In the genomic region with DNA sequence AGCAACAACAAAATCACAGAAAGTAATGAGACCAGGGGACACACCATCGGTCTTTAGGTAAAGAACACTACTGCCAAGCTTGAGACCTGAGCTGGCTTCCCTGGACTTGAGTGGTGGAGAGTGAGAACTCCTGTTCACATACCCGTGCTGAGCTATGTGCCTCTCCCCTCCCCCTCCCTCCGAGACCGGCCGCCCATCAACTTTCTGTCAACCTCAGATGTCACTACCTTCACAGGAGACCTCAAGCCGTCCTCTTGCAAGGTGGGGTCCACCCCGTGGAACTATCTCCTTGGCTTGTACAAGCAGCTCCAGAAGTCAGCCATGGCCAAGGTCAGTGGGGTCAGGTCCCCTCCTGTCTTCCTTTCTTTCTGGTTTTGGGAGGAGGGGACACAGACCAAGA, we compare ENCODE assay signal across 9 mouse cellular contexts. TPM values are rescaled to one million over a fixed set of nuclear protein-coding genes. Genes with fewer than 3 reads are reported as not detected.
DNase-seq lines count a peak whose midpoint lies in the region; ATAC-seq and TF ChIP-seq lines count a peak whose summit lies in the region.
"Had no signal": no experiment of that assay in that cellular context is flagged by ENCODE, and none has a peak within 500 bp of the region (broad histone marks: within the 10 kb centered on the region; RNA-seq: fewer than 3 reads in every experiment).

No protein-coding gene starts in this region.

- H3K4me2 ChIP-seq in forebrain, embryonic 13.5 days = no peak overlapping the region
- H3K4me2 ChIP-seq in heart, postnatal 0 days (ENCODE audit: low read depth, low read length) = peak overlapping the region; percentile 57
- H3K4me2 ChIP-seq: midbrain, embryonic 11.5 days had no signal

- no peak for TF ChIP-seq CTCF in heart, postnatal 0 days (IDR thresholded peaks at IDR 0.05; ENCODE audit: low read depth)
- TF ChIP-seq CTCF in E14TG2a.4 (conservative IDR thresholded peaks at IDR 0.05; ENCODE audit: low read length) = no peak

- no peaks in the 10 kb centered on the region for H3K27me3 ChIP-seq in forebrain, embryonic 10.5 days (ENCODE audit: poor library complexity, severe bottlenecking)
- H3K27me3 ChIP-seq in forebrain, embryonic 13.5 days = no peaks in the 10 kb centered on the region; the same call in 1 of the 2 replicates
- no peaks in the 10 kb centered on the region for H3K27me3 ChIP-seq in heart, postnatal 0 days (ENCODE audit: control insufficient read depth, insufficient read depth, low read length)
- H3K27me3 ChIP-seq in E14TG2a.4 (ENCODE audit: insufficient read depth, low read length) = no peaks in the 10 kb centered on the region
- no peaks in the 10 kb centered on the region; the same call in 1 of the 2 replicates for H3K27me3 ChIP-seq in limb, embryonic 10.5 days (ENCODE audit: low read depth, poor library complexity, severe bottlenecking)

- no peaks in the 10 kb centered on the region for H3K9me3 ChIP-seq in forebrain, embryonic 10.5 days
- no peaks in the 10 kb centered on the region for H3K9me3 ChIP-seq in forebrain, embryonic 13.5 days (replicated peaks)
- no peaks in the 10 kb centered on the region for H3K9me3 ChIP-seq in heart, postnatal 0 days (replicated peaks; ENCODE audit: control insufficient read depth, low read length)
- peaks cover 8% of the 10 kb centered on the region; the same call in 1 of the 2 replicates for H3K9me3 ChIP-seq in E14TG2a.4 (ENCODE audit: low read length)
- H3K9me3 ChIP-seq in limb, embryonic 10.5 days (replicated peaks) = no peaks in the 10 kb centered on the region

- H3K27ac ChIP-seq in forebrain, embryonic 10.5 days = no peak overlapping the region
- H3K27ac ChIP-seq in forebrain, embryonic 13.5 days = no peak overlapping the region
- no peak overlapping the region for H3K27ac ChIP-seq in heart, postnatal 0 days (ENCODE audit: low read depth)
- peak overlapping the region; percentile 58; the same call in 1 of the 2 replicates for H3K27ac ChIP-seq in limb, embryonic 10.5 days

- H3K4me3 ChIP-seq in forebrain, embryonic 10.5 days = peak overlapping the region; percentile 22; the same call in 1 of the 2 replicates
- H3K4me3 ChIP-seq in forebrain, embryonic 13.5 days = no peak overlapping the region
- peak overlapping the region; percentile 31 for H3K4me3 ChIP-seq in heart, postnatal 0 days (ENCODE audit: low read depth, low read length)
- H3K4me3 ChIP-seq in E14TG2a.4 (replicated peaks; ENCODE audit: low read length) = peak overlapping the region; percentile 62
- H3K4me3 ChIP-seq in limb, embryonic 10.5 days = no peak overlapping the region

- WGBS in forebrain, embryonic 10.5 days = 65% methylated on average over 7 of the region's 7 CpGs
- WGBS in forebrain, embryonic 13.5 days = 60% methylated on average over 7 of the region's 7 CpGs
- WGBS in heart, postnatal 0 days = 33% methylated on average over 7 of the region's 7 CpGs
- WGBS in limb, embryonic 10.5 days = 64% methylated on average over 7 of the region's 7 CpGs

- DNase-seq in forebrain, embryonic 10.5 days (ENCODE audit: extremely low spot score, low spot score) = no peak
- no peak for DNase-seq in heart, postnatal 0 days (ENCODE audit: low spot score)
- no peak for DNase-seq in heart, adult 18-20 months
- no peak for DNase-seq in limb, embryonic 10.5 days (ENCODE audit: low spot score)
- DNase-seq in adipocyte (ENCODE audit: low spot score) = no peak
- no peak for DNase-seq in frontal cortex, postnatal 25 days (ENCODE audit: low spot score in 2 of 2)

- ATAC-seq in forebrain, embryonic 13.5 days = no peak; the same call in 1 of the 2 replicates
- ATAC-seq in heart, postnatal 0 days (ENCODE audit: insufficient read depth, low read depth) = no peak

- no peak overlapping the region for H3K9ac ChIP-seq in forebrain, embryonic 13.5 days
- no peak overlapping the region for H3K9ac ChIP-seq in heart, postnatal 0 days (replicated peaks; ENCODE audit: low read depth, low read length)

- no peak for TF ChIP-seq EP300 in heart, postnatal 0 days (IDR thresholded peaks at IDR 0.05; ENCODE audit: low read depth)

- H3K4me1 ChIP-seq in forebrain, embryonic 10.5 days = peaks cover 45% of the 10 kb centered on the region
- peaks cover 13% of the 10 kb centered on the region for H3K4me1 ChIP-seq in forebrain, embryonic 13.5 days
- peaks cover 12% of the 10 kb centered on the region; the same call in 1 of the 2 replicates for H3K4me1 ChIP-seq in heart, postnatal 0 days (ENCODE audit: control insufficient read depth, insufficient read depth)
- peaks cover 89% of the 10 kb centered on the region for H3K4me1 ChIP-seq in E14TG2a.4 (replicated peaks; ENCODE audit: low read depth, low read length)
- H3K4me1 ChIP-seq in limb, embryonic 10.5 days = peaks cover 48% of the 10 kb centered on the region

- H3K36me3 ChIP-seq in forebrain, embryonic 10.5 days (replicated peaks) = no peaks in the 10 kb centered on the region
- no peaks in the 10 kb centered on the region for H3K36me3 ChIP-seq in forebrain, embryonic 13.5 days (ENCODE audit: poor library complexity, severe bottlenecking)
- no peaks in the 10 kb centered on the region for H3K36me3 ChIP-seq in heart, postnatal 0 days (replicated peaks; ENCODE audit: control insufficient read depth, insufficient read depth, low read length)
- no peaks in the 10 kb centered on the region for H3K36me3 ChIP-seq in E14TG2a.4 (ENCODE audit: insufficient read depth, low read length)
- H3K36me3 ChIP-seq in limb, embryonic 10.5 days = no peaks in the 10 kb centered on the region

RNA-seq across cellular contexts. Expression of gene Bak1, which starts 3.5 kb away (rescaled TPM):
- 3.1 and 3.4 TPM in 2 replicates for polyA plus RNA-seq in forebrain, embryonic 10.5 days (2016; fragmentation: Nextera tagmentation; extraction: Ambion mirVana)
- polyA plus RNA-seq in forebrain, embryonic 13.5 days (2015; fragmentation: Nextera tagmentation; extraction: Ambion mirVana) = 1.9 and 2.6 TPM in 2 replicates
- total RNA-seq in heart, postnatal 0 days (2014; rRNA removed; ENCODE audit: low replicate concordance) = 77.6 and 82.4 TPM in 2 replicates
- 4.2 and 4.5 TPM in 2 replicates for polyA plus RNA-seq in heart, postnatal 0 days (2015; fragmentation: Nextera tagmentation; extraction: Ambion mirVana)
- total RNA-seq in heart, adult 18-20 months (2021) = 10 to 100 TPM; 14.9 to 16.4 TPM
- 3.7 and 4.6 TPM in 2 replicates for polyA plus RNA-seq in limb, embryonic 10.5 days (2016; fragmentation: Nextera tagmentation; extraction: Ambion mirVana)

RNA-seq across cellular contexts. Expression of gene Itpr3, which starts 24.8 kb away (rescaled TPM):
- polyA plus RNA-seq in forebrain, embryonic 10.5 days (2016; fragmentation: Nextera tagmentation; extraction: Ambion mirVana) = 1.6 TPM in 2 replicates
- polyA plus RNA-seq in forebrain, embryonic 13.5 days (2015; fragmentation: Nextera tagmentation; extraction: Ambion mirVana) = 0.41 and 0.52 TPM in 2 replicates
- total RNA-seq in heart, postnatal 0 days (2014; rRNA removed; ENCODE audit: low replicate concordance) = 6.9 and 7.0 TPM in 2 replicates
- polyA plus RNA-seq in heart, postnatal 0 days (2015; fragmentation: Nextera tagmentation; extraction: Ambion mirVana) = 0.75 and 0.89 TPM in 2 replicates
- 1 to 10 TPM; 4.1 to 5.8 TPM for total RNA-seq in heart, adult 18-20 months (2021)
- polyA plus RNA-seq in limb, embryonic 10.5 days (2016; fragmentation: Nextera tagmentation; extraction: Ambion mirVana) = 4.3 and 4.8 TPM in 2 replicates

RNA-seq across cellular contexts. Expression of gene Zbtb9, which starts 59.4 kb away (rescaled TPM):
- 17.5 and 20.1 TPM in 2 replicates for polyA plus RNA-seq in forebrain, embryonic 10.5 days (2016; fragmentation: Nextera tagmentation; extraction: Ambion mirVana)
- polyA plus RNA-seq in forebrain, embryonic 13.5 days (2015; fragmentation: Nextera tagmentation; extraction: Ambion mirVana) = 17.4 and 17.7 TPM in 2 replicates
- 4.0 and 10.9 TPM in 2 replicates for total RNA-seq in heart, postnatal 0 days (2014; rRNA removed; ENCODE audit: low replicate concordance)
- polyA plus RNA-seq in heart, postnatal 0 days (2015; fragmentation: Nextera tagmentation; extraction: Ambion mirVana) = 5.0 and 5.4 TPM in 2 replicates
- 1 to 10 TPM; 2.6 to 3.7 TPM for total RNA-seq in heart, adult 18-20 months (2021)
- polyA plus RNA-seq in limb, embryonic 10.5 days (2016; fragmentation: Nextera tagmentation; extraction: Ambion mirVana) = 20.6 and 22.0 TPM in 2 replicates

Comparison
In these comparisons a context has a peak if more than half of its experiments do, and no peak if none do; other contexts are left out.
1. H3K4me3 ChIP-seq: peak in forebrain, embryonic 10.5 days (single experiment), heart, postnatal 0 days (single experiment) and E14TG2a.4 (single experiment); none in forebrain, embryonic 13.5 days (single experiment) and limb, embryonic 10.5 days (single experiment).